Mouse (Mus musculus): Measurements from ENCODE around the gene Eps8l3. TPM values are rescaled to one million over a fixed set of nuclear protein-coding genes. Genes with fewer than 3 reads are reported as not detected.

The Eps8l3 gene
- total and polyA plus RNA-seq, 3 experiments = 0.12 TPM; not detected in 2

GRCm38 (mm10) chr3:107844499-107844898 lies 32.5 kb upstream of the Eps8l3 start:
- Histone ChIP-seq H3K36me3 (ENCODE audit: control insufficient read depth in 1 of 2, insufficient read depth in 2 of 2, low read length in 2 of 2) (no peaks in the 10 kb centered on the region), H3K79me2 (ENCODE audit: control insufficient read depth, insufficient read depth, low read length, poor library complexity) (no peaks in the 10 kb centered on the region), H3K9ac (ENCODE audit: control insufficient read depth, low read depth, low read length, poor library complexity, severe bottlenecking) (no peak overlapping the region), H3K27ac (ENCODE audit: control insufficient read depth, low read depth, low read length) (no peak overlapping the region), H3K4me3 (ENCODE audit: control insufficient read depth in 1 of 2, insufficient read depth in 1 of 2, low read depth in 2 of 2, low read length in 2 of 2) (no peak overlapping the region), H3K9me3 (replicated peaks; ENCODE audit: insufficient read depth, low read length) (no peaks in the 10 kb centered on the region), H3K27me3 (ENCODE audit: control insufficient read depth in 1 of 2, insufficient read depth in 2 of 2, low read length in 2 of 2) (peaks cover 17 to 21% of the 10 kb centered on the region in 2 experiments), H3K4me1 (ENCODE audit: control insufficient read depth in 1 of 2, insufficient read depth in 2 of 2, low read length in 2 of 2) (no peaks in the 10 kb centered on the region)
- TF ChIP-seq ZNF384 (IDR thresholded peaks at IDR 0.05; ENCODE audit: low read depth, low read length) = no peak
- no peak for TF ChIP-seq TCF12 (IDR thresholded peaks at IDR 0.05; ENCODE audit: low read depth, low read length)
- no peak for TF ChIP-seq MAZ (IDR thresholded peaks at IDR 0.05; ENCODE audit: low read depth, low read length)
- TF ChIP-seq UBTF (IDR thresholded peaks at IDR 0.05; ENCODE audit: borderline replicate concordance, insufficient read depth, low read depth, low read length) = no peak
- no peak for TF ChIP-seq POLR2AphosphoS2 (IDR thresholded peaks at IDR 0.05; ENCODE audit: low read length)
- no peak for TF ChIP-seq ZMIZ1 (IDR thresholded peaks at IDR 0.05; ENCODE audit: low read depth, low read length)
- TF ChIP-seq MAX (IDR thresholded peaks at IDR 0.05; ENCODE audit: low read length) = no peak
- no peak for TF ChIP-seq CHD2 (IDR thresholded peaks at IDR 0.05; ENCODE audit: low read length)
- no peak for TF ChIP-seq CHD1 (IDR thresholded peaks at IDR 0.05; ENCODE audit: low read depth, low read length)
- DNase-seq (ENCODE audit: low read depth, low spot score) = no peak

- Histone ChIP-seq H3K9ac (ENCODE audit: control insufficient read depth, low read depth, low read length, poor library complexity, severe bottlenecking) (no peak overlapping the region), H3K79me2 (ENCODE audit: control insufficient read depth, insufficient read depth, low read length, poor library complexity) (no peaks in the 10 kb centered on the region), H3K9me3 (replicated peaks; ENCODE audit: insufficient read depth, low read length) (no peaks in the 10 kb centered on the region), H3K4me3 (ENCODE audit: control insufficient read depth in 1 of 2, insufficient read depth in 1 of 2, low read depth in 2 of 2, low read length in 2 of 2) (no peak overlapping the region), H3K4me1 (ENCODE audit: control insufficient read depth in 1 of 2, insufficient read depth in 2 of 2, low read length in 2 of 2) (no peaks in the 10 kb centered on the region), H3K36me3 (ENCODE audit: control insufficient read depth in 1 of 2, insufficient read depth in 2 of 2, low read length in 2 of 2) (no peaks in the 10 kb centered on the region), H3K27ac (ENCODE audit: control insufficient read depth, low read depth, low read length) (no peak overlapping the region), H3K27me3 (ENCODE audit: control insufficient read depth in 1 of 2, insufficient read depth in 2 of 2, low read length in 2 of 2) (peaks cover 11 to 16% of the 10 kb centered on the region in 2 experiments)
- DNase-seq (ENCODE audit: low read depth, low spot score) = no peak
- TF ChIP-seq GABPA (IDR thresholded peaks at IDR 0.05; ENCODE audit: low read depth, low read length) (no peak), MYC (IDR thresholded peaks at IDR 0.05; ENCODE audit: low read depth, low read length) (no peak), MEF2A (IDR thresholded peaks at IDR 0.05; ENCODE audit: extremely low read depth, insufficient replicate concordance, low read depth, low read length, poor library complexity, severe bottlenecking) (no peak), ZC3H11A (IDR thresholded peaks at IDR 0.05; ENCODE audit: low read depth, low read length) (no peak), ELF1 (IDR thresholded peaks at IDR 0.05; ENCODE audit: low read depth, low read length) (no peak), MAFK (IDR thresholded peaks at IDR 0.05; ENCODE audit: borderline replicate concordance, low read depth, low read length) (no peak), NRF1 (IDR thresholded peaks at IDR 0.05; ENCODE audit: insufficient read depth, low read depth, low read length, poor library complexity, severe bottlenecking) (no peak)
Measured at GRCm38 (mm10) chr3:107846175-107846574, 30.9 kb upstream of the Eps8l3 start.
